Mouse (Mus musculus) MEL (cell line): ENCODE results near the gene Fat3.

ENCODE experiments used
- CHD2 ChIP-seq: IDR thresholded peaks from 2 replicates; pipeline ENCODE4 v1.6.1; 2011; ENCODE audit warnings: low read length, improper control_type of control experiment
- CTCF ChIP-seq, 3 experiments: IDR thresholded peaks in 2 of 3; conservative IDR thresholded peaks in 1 of 3; 2 replicates each; pipeline ENCODE4 v1.5.1; 2011 to 2012; ENCODE audit warnings: low read length in 3 of 3, low read depth in 2 of 3, mild to moderate bottlenecking in 2 of 3, improper control_type of control experiment in 1 of 3, inconsistent platforms in 1 of 3, mixed read lengths in 1 of 3, moderate library complexity in 1 of 3; ENCODE audit not compliant: control insufficient read depth in 1 of 3, insufficient read depth in 1 of 3, poor library complexity in 1 of 3, severe bottlenecking in 1 of 3
- EP300 ChIP-seq, 2 experiments: IDR thresholded peaks; 2 replicates each; pipeline ENCODE4 v1.6.1; 2011; ENCODE audit warnings: improper control_type of control experiment in 2 of 2, low read length in 2 of 2, low read depth in 1 of 2, mild to moderate bottlenecking in 1 of 2
- MYB ChIP-seq: IDR thresholded peaks from 2 replicates; pipeline ENCODE4 v1.6.1; 2011; ENCODE audit warnings: mild to moderate bottlenecking, low read depth, low read length, improper control_type of control experiment
- POLR2AphosphoS2 ChIP-seq: IDR thresholded peaks from 2 replicates; pipeline ENCODE4 v1.6.1; 2011; ENCODE audit warnings: low read length, improper control_type of control experiment
- SIN3A ChIP-seq: IDR thresholded peaks from 2 replicates; pipeline ENCODE4 v1.6.1; 2012; ENCODE audit warnings: low read length, improper control_type of control experiment, inconsistent platforms
- SMC3 ChIP-seq: IDR thresholded peaks from 2 replicates; pipeline ENCODE4 v1.6.1; 2011; ENCODE audit warnings: low read depth, low read length, improper control_type of control experiment
- UBTF ChIP-seq: IDR thresholded peaks from 2 replicates; pipeline ENCODE4 v1.6.1; 2012; ENCODE audit warnings: low read depth, mild to moderate bottlenecking, inconsistent platforms, low read length, improper control_type of control experiment, moderate library complexity, borderline replicate concordance; ENCODE audit not compliant: insufficient read depth
- USF2 ChIP-seq, 2 experiments: IDR thresholded peaks; 2 replicates each; pipeline ENCODE4 v1.6.1; 2011 to 2012; ENCODE audit warnings: improper control_type of control experiment in 2 of 2, low read length in 2 of 2, borderline replicate concordance in 1 of 2, inconsistent platforms in 1 of 2, low read depth in 1 of 2, mild to moderate bottlenecking in 1 of 2; ENCODE audit not compliant: insufficient read depth in 1 of 2
- ZC3H11A ChIP-seq: IDR thresholded peaks from 2 replicates; pipeline ENCODE4 v1.6.1; 2012; ENCODE audit warnings: low read depth, mild to moderate bottlenecking, inconsistent platforms, low read length, improper control_type of control experiment

DNA sequence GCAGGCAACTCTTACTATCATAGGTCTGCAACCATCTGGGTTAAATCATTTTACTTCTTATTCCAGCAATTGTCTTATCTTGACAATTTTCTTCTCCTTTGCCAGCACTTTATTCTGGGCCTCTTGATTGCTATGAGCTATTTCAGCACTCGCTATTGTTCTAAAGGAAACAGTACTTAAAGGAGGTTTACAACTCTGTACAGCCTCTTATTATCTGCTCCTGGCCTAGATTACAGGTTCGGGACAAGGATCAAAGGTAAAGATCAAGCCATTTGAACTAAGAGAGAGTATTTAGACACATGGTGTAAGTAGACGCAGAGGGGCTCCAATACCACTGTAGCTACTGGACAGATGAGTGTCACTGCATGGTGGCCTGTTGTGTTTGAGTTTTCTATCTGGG, 463.7 kb downstream of the Fat3 start:
- no peak for TF ChIP-seq MYB
- TF ChIP-seq SIN3A = no peak
- TF ChIP-seq CTCF (IDR thresholded peaks at IDR 0.05 in 2 of 3, conservative IDR thresholded peaks at IDR 0.05 in 1 of 3; ENCODE audit: control insufficient read depth in 1 of 3, insufficient read depth in 1 of 3, low read depth in 2 of 3, low read length in 3 of 3, poor library complexity in 1 of 3, severe bottlenecking in 1 of 3) = no peak
- TF ChIP-seq POLR2AphosphoS2 = no peak
- TF ChIP-seq ZC3H11A = no peak
- TF ChIP-seq UBTF = no peak
- TF ChIP-seq SMC3 = no peak
- no peak for TF ChIP-seq CHD2
- no peak for TF ChIP-seq USF2 (IDR thresholded peaks at IDR 0.05; ENCODE audit: borderline replicate concordance in 1 of 2, insufficient read depth in 1 of 2, low read depth in 1 of 2, low read length in 2 of 2)
- TF ChIP-seq EP300 (IDR thresholded peaks at IDR 0.05; ENCODE audit: low read depth in 1 of 2, low read length in 2 of 2) = no peak
